In genomic region chr7:81342356-81343094, GRCm38 (mm10) we compare ENCODE assay signal across 9 mouse cellular contexts. TPM values are rescaled to one million over a fixed set of nuclear protein-coding genes. Genes with fewer than 3 reads are reported as not detected.
DNase-seq lines count a peak whose midpoint lies in the region; ATAC-seq lines count a peak whose summit lies in the region.
"Had no signal": no experiment of that assay in that cellular context is flagged by ENCODE, and none has a peak within 500 bp of the region (broad histone marks: within the 10 kb centered on the region; RNA-seq: fewer than 3 reads in every experiment).

No protein-coding gene starts in this region.

- peaks cover 17% of the 10 kb centered on the region for H3K4me1 ChIP-seq in heart, embryonic 11.5 days (ENCODE audit: control insufficient read depth, insufficient read depth, low read length)
- H3K4me1 ChIP-seq in hindbrain, embryonic 14.5 days (replicated peaks; ENCODE audit: control insufficient read depth, insufficient read depth, low read length) = peaks cover 14% of the 10 kb centered on the region
- H3K4me1 ChIP-seq in midbrain, embryonic 11.5 days (ENCODE audit: control insufficient read depth, insufficient read depth, low read length) = peaks cover 14% of the 10 kb centered on the region

- 63% methylated on average over 8 of the region's 8 CpGs for WGBS in heart, embryonic 11.5 days (ENCODE audit: insufficient replicate concordance)
- WGBS in hindbrain, embryonic 14.5 days = 74% methylated on average over 8 of the region's 8 CpGs
- WGBS in midbrain, embryonic 11.5 days = 72% methylated on average over 8 of the region's 8 CpGs

- ATAC-seq in heart, embryonic 11.5 days (replicated peaks; ENCODE audit: insufficient number of reproducible peaks, low FRiP score, low TSS enrichment) = no peak
- no peak for ATAC-seq in hindbrain, embryonic 14.5 days (ENCODE audit: low FRiP score)
- ATAC-seq in midbrain, embryonic 11.5 days (ENCODE audit: low FRiP score) = no peak
- no peak for ATAC-seq in megakaryocyte-erythroid progenitor cell, adult 5-6 weeks (replicated peaks; ENCODE audit: low FRiP score, low TSS enrichment, poor library complexity, severe bottlenecking)

- H3K9ac ChIP-seq in heart, embryonic 11.5 days (ENCODE audit: low read depth, low read length) = peak overlapping the region; percentile 92; the same call in 1 of the 2 replicates
- H3K9ac ChIP-seq in hindbrain, embryonic 14.5 days = peak overlapping the region; percentile 99
- H3K9ac ChIP-seq in midbrain, embryonic 11.5 days (ENCODE audit: low read length) = peak overlapping the region; percentile 87

- intact Hi-C loops in heart, postnatal 10 days (cut with DNase I) = loop anchor here (10.0 kb wide), 1 partner anchor 348 kb away; the partner anchor contains the start of gene Zfp592

- no peaks in the 10 kb centered on the region for H3K27me3 ChIP-seq in heart, embryonic 11.5 days (ENCODE audit: control insufficient read depth, insufficient read depth, low read length)
- no peaks in the 10 kb centered on the region for H3K27me3 ChIP-seq in hindbrain, embryonic 14.5 days (ENCODE audit: control insufficient read depth, insufficient read depth, low read length)
- H3K27me3 ChIP-seq in midbrain, embryonic 11.5 days (ENCODE audit: control insufficient read depth, insufficient read depth, low read length) = no peaks in the 10 kb centered on the region

- H3K9me3 ChIP-seq in heart, embryonic 11.5 days (replicated peaks; ENCODE audit: control insufficient read depth, low read length) = no peaks in the 10 kb centered on the region; the same call in 1 of the 2 replicates
- no peaks in the 10 kb centered on the region for H3K9me3 ChIP-seq in hindbrain, embryonic 14.5 days (ENCODE audit: control insufficient read depth, low read length)
- H3K9me3 ChIP-seq in midbrain, embryonic 11.5 days (ENCODE audit: control insufficient read depth, low read length) = no peaks in the 10 kb centered on the region

- DNase-seq in heart, postnatal 10 days = no peak
- peak; percentile 67 for DNase-seq in ZHBTc4 (ENCODE audit: low read depth, low spot score)
- DNase-seq in hindbrain, embryonic 14.5 days (ENCODE audit: low spot score) = no peak
- no peak for DNase-seq in midbrain, embryonic 11.5 days (ENCODE audit: low spot score, missing footprints)
- DNase-seq in frontal cortex, postnatal 10 days (ENCODE audit: low spot score in 2 of 2) = no peak
- no peak for DNase-seq in thymus, postnatal 0 days (ENCODE audit: low spot score)
- DNase-seq: thymus, postnatal 36 days had no signal

- peaks cover 37% of the 10 kb centered on the region for H3K36me3 ChIP-seq in heart, embryonic 11.5 days (ENCODE audit: control insufficient read depth, insufficient read depth, low read length)
- peaks cover 58% of the 10 kb centered on the region for H3K36me3 ChIP-seq in hindbrain, embryonic 14.5 days (replicated peaks; ENCODE audit: control insufficient read depth, insufficient read depth)
- H3K36me3 ChIP-seq in midbrain, embryonic 11.5 days (ENCODE audit: control insufficient read depth, insufficient read depth, low read length) = peaks cover 16% of the 10 kb centered on the region; the same call in 1 of the 2 replicates

- no peak overlapping the region for H3K27ac ChIP-seq in heart, embryonic 11.5 days (ENCODE audit: low read depth, low read length)
- no peak overlapping the region for H3K27ac ChIP-seq in hindbrain, embryonic 14.5 days
- no peak overlapping the region; the same call in 1 of the 2 replicates for H3K27ac ChIP-seq in midbrain, embryonic 11.5 days (ENCODE audit: low read depth, low read length)

- H3K4me2 ChIP-seq in heart, embryonic 11.5 days = peak overlapping the region; percentile 94
- H3K4me2 ChIP-seq in hindbrain, embryonic 14.5 days (replicated peaks) = peak overlapping the region; percentile 92
- H3K4me2 ChIP-seq in midbrain, embryonic 11.5 days = peak overlapping the region; percentile 89; the same call in 1 of the 2 replicates

- peak overlapping the region; percentile 81 for H3K4me3 ChIP-seq in heart, embryonic 11.5 days (ENCODE audit: low read depth, low read length)
- peak overlapping the region; percentile 94; the same call in 1 of the 2 replicates for H3K4me3 ChIP-seq in hindbrain, embryonic 14.5 days (replicated peaks; ENCODE audit: low read length)
- peak overlapping the region; percentile 65 for H3K4me3 ChIP-seq in midbrain, embryonic 11.5 days (ENCODE audit: low read depth, low read length)

RNA-seq across cellular contexts. Expression of gene Rps17, which starts 2.5 kb away (rescaled TPM):
- polyA plus RNA-seq in heart, embryonic 11.5 days (2014; fragmentation: Nextera tagmentation; extraction: Ambion mirVana) = 1,053 and 1,144 TPM in 2 replicates
- 1,000 to 10,000 TPM in 1 of 2 experiments, 100 to 1,000 TPM in 1; 997 to 1,016 TPM for total RNA-seq in heart, postnatal 10 days (2021)
- polyA plus RNA-seq in hindbrain, embryonic 14.5 days (2014; fragmentation: Nextera tagmentation; extraction: Ambion mirVana) = 653 and 807 TPM in 2 replicates
- polyA plus RNA-seq in midbrain, embryonic 11.5 days (2014; fragmentation: Nextera tagmentation; extraction: Ambion mirVana) = 1,045 and 1,155 TPM in 2 replicates
- total RNA-seq in megakaryocyte-erythroid progenitor cell, adult 5-6 weeks (2014; fragmentation: Nextera tagmentation) = 4,933 and 5,221 TPM in 2 replicates
- total RNA-seq in megakaryocyte-erythroid progenitor cell, adult 5-6 weeks (2017) = 4,315 and 4,403 TPM in 2 replicates
- 1,759 and 1,761 TPM in 2 replicates for polyA plus RNA-seq in thymus, postnatal 0 days (2015; fragmentation: Nextera tagmentation; extraction: Ambion mirVana)
